Mouse (Mus musculus) kidney, postnatal 36 days (tissue): Measurements from ENCODE around the gene Hpcal1.
"Not testable (repeated sequence)": the region's sequence is repeated elsewhere in the genome, so short reads cannot be mapped to it uniquely, and the experiment has no call there.

Source experiments
- DNase-seq, 2 experiments: peaks; one replicate each; pipeline ENCODE4 v3.0.0; 2021 to 2022; ENCODE audit warnings: mixed read lengths in 2 of 2

Gene Hpcal1

GRCm38 (mm10) chr12:17741637-17742364 lies 51.1 kb downstream of the Hpcal1 start:
- peak; percentile 89 to 95 for DNase-seq

- DNase-seq: peak in 1 of 2 experiments; percentile 62
Measured at GRCm38 (mm10) chr12:17742571-17743321, 52.1 kb downstream of the Hpcal1 start.

GRCm38 (mm10) chr12:17745431-17745830 lies 54.8 kb downstream of the Hpcal1 start:
- DNase-seq: no peak

- DNase-seq: peak; percentile 97 to 99
Measured at GRCm38 (mm10) chr12:17746725-17747124, 56.1 kb downstream of the Hpcal1 start.

GRCm38 (mm10) chr12:17747191-17748154 lies 56.8 kb downstream of the Hpcal1 start:
- DNase-seq: peak in 1 of 2 experiments; percentile 44

GRCm38 (mm10) chr12:17748155-17748529 lies 57.5 kb downstream of the Hpcal1 start:
- DNase-seq: no peak

GRCm38 (mm10) chr12:17749784-17750183 lies 59.1 kb downstream of the Hpcal1 start:
- DNase-seq: no peak

- DNase-seq: peak; percentile 86 to 90
Measured at GRCm38 (mm10) chr12:17750500-17750899, 59.8 kb downstream of the Hpcal1 start.

- no peak for DNase-seq
Measured at GRCm38 (mm10) chr12:17752828-17753227, 62.2 kb downstream of the Hpcal1 start.

GRCm38 (mm10) chr12:17754771-17755170 lies 64.1 kb downstream of the Hpcal1 start:
- peak; percentile 47 to 74 for DNase-seq

GRCm38 (mm10) chr12:17756891-17757290 lies 66.2 kb downstream of the Hpcal1 start:
- DNase-seq: no peak

- no peak for DNase-seq
Measured at GRCm38 (mm10) chr12:17762286-17762933, 71.8 kb downstream of the Hpcal1 start.

GRCm38 (mm10) chr12:17763054-17763453 lies 72.4 kb downstream of the Hpcal1 start:
- no peak for DNase-seq

- DNase-seq: peak in 1 of 2 experiments; percentile 45
Measured at GRCm38 (mm10) chr12:17764005-17764404, 73.3 kb downstream of the Hpcal1 start.

GRCm38 (mm10) chr12:17767567-17767966 lies 76.9 kb downstream of the Hpcal1 start:
- peak in 1 of 2 experiments; percentile 36 for DNase-seq

GRCm38 (mm10) chr12:17769476-17770172 lies 79.0 kb downstream of the Hpcal1 start:
- DNase-seq: peak in 1 of 2 experiments; percentile 50

- DNase-seq: peak; percentile 22 to 56
Measured at GRCm38 (mm10) chr12:17770538-17770937, 79.9 kb downstream of the Hpcal1 start.

GRCm38 (mm10) chr12:17773721-17774120 lies 83.1 kb downstream of the Hpcal1 start:
- peak; percentile 54 to 69 for DNase-seq

GRCm38 (mm10) chr12:17774842-17775241 lies 84.2 kb downstream of the Hpcal1 start:
- DNase-seq: not testable (repeated sequence)

- peak; percentile 39 to 68 for DNase-seq
Measured at GRCm38 (mm10) chr12:17778320-17778719, 87.7 kb downstream of the Hpcal1 start.

GRCm38 (mm10) chr12:17779093-17779492 lies 88.4 kb downstream of the Hpcal1 start:
- DNase-seq: no peak

- DNase-seq: no peak
Measured at GRCm38 (mm10) chr12:17789486-17789885, 98.8 kb downstream of the Hpcal1 start.
